Mouse (Mus musculus): Measurements from ENCODE around the gene Dusp10.

DNA sequence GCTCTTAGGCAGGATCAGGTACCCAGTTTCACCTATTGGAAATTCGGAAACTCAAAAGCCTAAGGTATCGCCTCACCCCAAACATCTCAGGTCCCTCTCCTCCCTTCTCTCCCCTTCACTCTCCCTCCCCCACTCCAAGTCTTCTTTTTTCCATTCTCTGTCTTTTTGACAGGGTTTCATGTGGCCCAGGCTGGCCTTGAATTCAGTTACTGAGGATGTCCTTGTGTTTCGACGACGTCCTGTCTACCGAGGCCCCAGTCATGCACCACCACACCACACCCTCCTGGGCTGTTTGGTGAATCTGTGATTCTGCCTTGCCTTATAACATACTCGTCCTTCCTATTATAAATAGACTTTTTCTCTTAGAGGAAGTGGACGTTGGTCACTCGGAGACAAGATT is 34.7 kb downstream of the Dusp10 start:
- TF ChIP-seq EP300 (IDR thresholded peaks at IDR 0.05; ENCODE audit: low read depth) (no peak), CTCF (IDR thresholded peaks at IDR 0.05; ENCODE audit: low read depth) (no peak)

Data from heart, postnatal 0 days (tissue).